Mouse (Mus musculus): ENCODE measurements around the gene Zbp1. TPM values are rescaled to one million over a fixed set of nuclear protein-coding genes. Genes with fewer than 3 reads are reported as not detected.

Gene Zbp1
- polyA plus RNA-seq, 1 experiment from 2014 or later = 0.28 TPM

DNA sequence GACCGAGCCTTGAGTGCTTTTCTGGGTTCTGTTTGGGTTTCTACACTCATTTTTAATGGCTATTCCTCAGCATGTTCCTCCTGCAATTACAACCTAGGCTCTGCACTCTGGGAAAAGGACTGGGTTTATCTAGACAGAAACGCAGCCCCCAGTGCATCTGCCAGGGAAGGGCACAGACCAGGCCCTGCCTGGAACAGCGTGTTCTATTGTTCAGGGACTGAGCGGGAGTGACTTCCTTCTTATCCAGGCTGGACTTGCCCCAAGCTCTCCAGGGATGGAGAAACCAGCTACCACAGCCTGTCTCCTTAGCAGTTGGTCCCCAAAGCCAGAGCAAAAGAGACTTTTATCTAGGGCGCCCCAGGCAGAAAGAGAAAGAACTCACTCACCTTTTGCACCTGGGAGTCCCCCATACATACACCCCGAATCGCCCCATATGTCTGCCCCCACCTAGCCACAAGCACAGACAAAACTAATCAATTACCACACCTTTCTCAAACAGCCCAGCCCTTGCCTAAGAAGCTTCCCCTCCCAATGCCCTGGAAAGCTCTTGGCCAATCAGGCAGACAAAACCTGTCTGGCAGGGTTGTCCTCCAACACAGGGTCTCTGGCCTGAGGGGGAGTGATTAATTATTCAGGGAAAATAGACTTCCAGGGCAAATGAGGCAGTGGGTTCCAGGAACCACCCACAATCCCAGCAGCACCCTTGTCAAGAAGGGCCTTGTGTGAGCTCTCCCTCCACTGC is 37.3 kb upstream of the Zbp1 start:
- Histone ChIP-seq H3K4me2 (replicated peaks) (no peak overlapping the region), H3K36me3 (no peaks in the 10 kb centered on the region), H3K9me3 (replicated peaks) (no peaks in the 10 kb centered on the region), H3K4me3 (no peak overlapping the region), H3K4me1 (peaks cover 100% of the 10 kb centered on the region), H3K27me3 (no peaks in the 10 kb centered on the region), H3K27ac (peak overlapping the region; percentile 19; the same call in 1 of the 2 replicates), H3K9ac (no peak overlapping the region)
- ATAC-seq (ENCODE audit: low FRiP score) = no peak
- 69% methylated on average over 7 of the region's 7 CpGs for WGBS

DNA sequence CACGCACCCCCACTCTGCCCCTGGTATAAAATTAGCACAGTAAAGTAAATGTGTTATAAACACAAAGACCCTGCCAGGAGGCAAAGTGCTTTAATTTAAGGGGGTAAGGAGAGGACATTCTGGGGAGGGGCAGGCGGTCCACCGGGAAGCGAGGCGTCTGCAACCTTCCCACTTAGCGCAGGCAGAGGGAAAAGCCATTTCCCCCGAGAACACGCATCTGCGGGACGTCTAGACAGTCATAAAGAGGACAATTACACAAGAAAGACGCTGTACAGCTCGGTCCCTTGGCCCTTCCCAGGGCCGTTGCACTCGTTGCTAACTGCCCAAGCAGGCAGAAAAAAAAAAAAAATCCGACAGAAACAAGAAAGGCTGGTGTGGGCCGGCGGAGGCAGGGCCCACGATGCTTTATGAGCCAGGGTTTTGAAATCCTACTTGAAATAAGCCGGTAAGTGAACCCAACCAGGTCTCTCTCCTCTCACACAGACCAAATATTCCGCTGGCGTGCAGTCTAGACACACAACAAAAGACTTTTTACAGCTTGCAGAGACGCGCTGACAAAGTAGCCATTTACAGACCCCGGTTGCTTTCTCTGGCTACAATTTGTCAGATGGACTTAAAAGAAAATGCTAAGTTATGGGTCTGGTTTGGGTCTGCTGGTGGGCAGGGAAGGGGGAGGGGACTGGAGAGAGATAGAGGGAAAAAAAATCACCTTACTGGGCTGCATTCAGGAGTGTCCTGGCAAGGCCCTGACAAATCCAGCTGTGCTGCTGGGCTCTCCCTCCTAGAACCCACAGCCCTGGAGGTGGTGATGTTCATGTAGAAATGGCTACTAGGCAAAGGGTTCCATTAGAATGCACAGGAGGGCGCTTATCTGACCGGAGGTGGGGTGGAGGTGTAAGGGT is 35.3 kb upstream of the Zbp1 start:
- Histone ChIP-seq H3K9ac (peak overlapping the region; percentile 29; the same call in 1 of the 2 replicates), H3K4me2 (replicated peaks) (peak overlapping the region; percentile 34), H3K4me3 (no peak overlapping the region), H3K36me3 (no peaks in the 10 kb centered on the region), H3K27ac (peak overlapping the region; percentile 87), H3K27me3 (no peaks in the 10 kb centered on the region), H3K9me3 (replicated peaks) (no peaks in the 10 kb centered on the region), H3K4me1 (peaks cover 100% of the 10 kb centered on the region)
- peak; percentile 59 for ATAC-seq (ENCODE audit: low FRiP score)
- 13% methylated on average over 26 of the region's 26 CpGs for WGBS

DNA sequence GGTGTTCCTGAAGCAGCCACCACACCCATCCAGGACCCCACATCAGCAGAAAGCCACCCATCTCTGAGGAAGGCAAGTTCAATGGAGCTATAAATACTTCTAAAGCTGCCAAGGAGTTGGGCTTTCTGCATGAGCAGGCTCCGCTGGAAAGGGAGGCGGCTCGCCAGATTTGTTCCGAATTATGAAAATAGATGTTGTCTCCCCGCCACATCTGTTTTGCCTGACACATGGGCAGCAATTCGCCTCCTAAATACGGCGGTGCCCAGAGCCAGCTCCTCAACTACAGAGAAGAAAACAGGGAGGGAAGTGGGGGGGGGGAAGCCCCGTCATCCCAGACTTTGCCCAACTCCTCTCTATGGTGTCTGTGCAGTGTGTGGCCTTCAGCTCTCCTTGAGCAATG is 33.0 kb upstream of the Zbp1 start:
- ATAC-seq (ENCODE audit: low FRiP score) = no peak
- Histone ChIP-seq H3K9me3 (replicated peaks) (no peaks in the 10 kb centered on the region), H3K4me1 (peaks cover 98% of the 10 kb centered on the region), H3K27ac (no peak overlapping the region), H3K4me2 (replicated peaks) (no peak overlapping the region), H3K36me3 (no peaks in the 10 kb centered on the region), H3K27me3 (no peaks in the 10 kb centered on the region), H3K9ac (no peak overlapping the region), H3K4me3 (no peak overlapping the region)
- 71% methylated on average over 9 of the region's 9 CpGs for WGBS

DNA sequence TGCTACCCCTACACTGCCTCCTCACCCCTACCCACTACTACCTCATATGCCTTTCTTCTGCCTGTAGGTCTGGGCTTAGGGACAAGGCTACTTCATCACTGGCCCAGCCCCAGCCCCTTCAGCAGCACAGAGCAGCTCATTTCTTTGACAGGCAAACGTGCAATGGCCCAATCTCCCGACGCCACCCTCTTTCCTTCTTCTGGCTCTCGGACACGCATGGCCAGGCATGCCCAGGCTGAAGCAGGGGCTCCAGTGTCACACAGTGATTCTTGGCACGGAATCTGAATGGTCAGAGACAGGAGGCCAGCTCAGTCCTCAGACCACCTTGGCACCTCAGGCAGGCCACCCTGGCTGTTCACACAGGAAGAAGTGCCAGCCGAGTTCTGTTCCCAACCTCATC is 32.4 kb upstream of the Zbp1 start:
- H3K9ac ChIP-seq = 0 out of 2 replicates have a peak overlapping the region, but pooled peaks have one; percentile 5
- WGBS = 59% methylated on average over 7 of the region's 7 CpGs
- no peak for ATAC-seq (ENCODE audit: low FRiP score)
- H3K27me3 ChIP-seq = no peaks in the 10 kb centered on the region
- H3K4me1 ChIP-seq = peaks cover 98% of the 10 kb centered on the region
- no peaks in the 10 kb centered on the region for H3K36me3 ChIP-seq
- H3K4me3 ChIP-seq = no peak overlapping the region
- no peaks in the 10 kb centered on the region for H3K9me3 ChIP-seq (replicated peaks)
- no peak overlapping the region for H3K27ac ChIP-seq
- no peak overlapping the region for H3K4me2 ChIP-seq (replicated peaks)

DNA sequence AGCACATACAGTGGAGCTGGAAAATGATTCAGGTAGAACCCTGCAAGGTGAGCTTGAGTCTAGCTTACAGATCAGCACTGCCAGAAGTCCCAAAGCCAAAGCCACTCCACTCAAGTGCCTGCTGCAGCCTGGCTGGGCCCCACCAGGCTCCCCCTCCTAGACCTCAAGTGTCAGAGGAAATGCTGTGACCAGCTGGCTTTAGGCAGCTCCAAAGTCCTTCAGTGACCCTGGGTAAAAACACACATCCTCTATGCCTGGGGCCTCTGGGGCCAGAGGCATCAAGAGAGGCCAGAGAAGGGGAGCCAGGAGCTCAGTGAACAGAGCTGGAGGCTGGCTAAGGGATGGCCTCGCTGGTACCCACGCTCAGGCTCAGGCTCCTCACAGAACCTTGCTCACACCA is 31.7 kb upstream of the Zbp1 start:
- Histone ChIP-seq H3K4me2 (replicated peaks) (no peak overlapping the region), H3K27me3 (no peaks in the 10 kb centered on the region), H3K9me3 (replicated peaks) (no peaks in the 10 kb centered on the region), H3K9ac (0 out of 2 replicates have a peak overlapping the region, but pooled peaks have one; percentile 5), H3K36me3 (no peaks in the 10 kb centered on the region), H3K4me3 (no peak overlapping the region), H3K27ac (no peak overlapping the region), H3K4me1 (peaks cover 97% of the 10 kb centered on the region)
- no peak for ATAC-seq (ENCODE audit: low FRiP score)
- 19% methylated on average over 2 of the region's 2 CpGs for WGBS

DNA sequence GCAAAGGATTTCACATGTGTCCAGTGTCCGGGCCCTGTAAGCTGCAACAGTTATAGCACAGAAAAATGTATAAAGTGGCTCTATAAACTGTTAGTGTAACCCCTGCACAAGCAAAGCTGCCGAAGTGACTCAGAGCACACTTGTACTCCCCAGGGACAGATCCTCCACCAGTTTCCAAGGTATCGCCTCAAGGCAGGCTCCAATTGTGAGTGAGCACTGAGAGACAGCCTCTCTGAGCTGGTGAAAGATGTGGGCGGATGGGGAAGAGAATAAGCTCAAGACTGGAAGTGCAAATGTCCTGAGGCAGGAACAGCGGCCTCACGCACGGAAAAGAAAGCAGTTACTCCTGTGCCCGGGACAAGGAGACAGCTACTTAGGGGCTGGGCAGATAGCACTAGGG is 31.2 kb upstream of the Zbp1 start:
- no peak overlapping the region for H3K4me2 ChIP-seq (replicated peaks)
- H3K27me3 ChIP-seq = no peaks in the 10 kb centered on the region
- no peak overlapping the region for H3K9ac ChIP-seq
- no peak overlapping the region for H3K4me3 ChIP-seq
- no peaks in the 10 kb centered on the region for H3K36me3 ChIP-seq
- no peak overlapping the region for H3K27ac ChIP-seq
- no peak for ATAC-seq (ENCODE audit: low FRiP score)
- H3K9me3 ChIP-seq (replicated peaks) = no peaks in the 10 kb centered on the region
- 77% methylated on average over 8 of the region's 8 CpGs for WGBS
- H3K4me1 ChIP-seq = peaks cover 93% of the 10 kb centered on the region

DNA sequence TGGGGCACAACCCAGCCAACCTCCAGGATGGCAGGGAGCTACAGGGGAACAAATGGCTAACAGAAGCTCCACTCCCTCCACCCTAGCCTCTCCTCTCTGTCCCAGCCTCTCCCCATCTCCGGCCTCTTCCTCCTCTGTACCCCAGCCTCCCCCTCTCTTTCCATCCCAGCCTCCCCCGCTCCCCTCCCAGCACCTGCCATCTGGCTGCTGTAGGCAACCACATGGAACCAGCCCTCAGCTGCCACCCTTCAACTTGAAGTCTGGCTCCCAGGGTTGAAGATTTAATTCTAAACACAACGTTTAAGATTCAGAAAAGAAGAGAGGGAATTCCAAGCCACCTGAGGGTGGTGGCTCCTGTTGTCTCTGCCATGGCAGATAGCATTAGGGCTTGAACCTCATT is 30.7 kb upstream of the Zbp1 start:
- Histone ChIP-seq H3K36me3 (no peaks in the 10 kb centered on the region), H3K27ac (no peak overlapping the region), H3K27me3 (no peaks in the 10 kb centered on the region), H3K4me3 (no peak overlapping the region), H3K4me2 (replicated peaks) (no peak overlapping the region), H3K9me3 (replicated peaks) (no peaks in the 10 kb centered on the region), H3K4me1 (peaks cover 87% of the 10 kb centered on the region), H3K9ac (no peak overlapping the region)
- WGBS = 48% methylated on average over 3 of the region's 3 CpGs
- ATAC-seq (ENCODE audit: low FRiP score) = no peak

DNA sequence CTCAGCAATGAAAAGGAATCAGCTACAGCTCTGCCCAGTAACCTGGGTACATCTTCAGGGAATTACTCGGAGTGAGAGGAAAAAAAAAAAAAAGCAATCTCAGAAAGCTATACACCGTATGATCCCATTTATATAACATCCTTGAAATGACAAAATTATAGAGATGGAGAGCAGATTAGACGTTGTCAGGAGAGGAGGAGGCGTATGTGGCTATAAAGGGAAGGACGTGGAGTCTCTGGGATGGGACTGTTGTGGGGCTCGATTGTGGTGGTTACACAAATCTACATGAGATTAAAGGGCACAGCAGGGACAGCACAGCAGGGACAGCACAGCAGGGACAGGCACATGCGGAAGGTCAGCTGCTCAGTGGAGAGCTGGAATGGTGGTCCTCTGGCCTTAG is 30.1 kb upstream of the Zbp1 start:
- Histone ChIP-seq H3K36me3 (no peaks in the 10 kb centered on the region), H3K4me1 (peaks cover 85% of the 10 kb centered on the region), H3K27ac (no peak overlapping the region), H3K4me2 (replicated peaks) (no peak overlapping the region), H3K9ac (no peak overlapping the region), H3K9me3 (replicated peaks) (no peaks in the 10 kb centered on the region), H3K27me3 (0 out of 2 replicates have a peak, but pooled peaks cover under 1% of the 10 kb centered on the region), H3K4me3 (no peak overlapping the region)
- WGBS = 67% methylated on average over 7 of the region's 7 CpGs
- no peak for ATAC-seq (ENCODE audit: low FRiP score)

DNA sequence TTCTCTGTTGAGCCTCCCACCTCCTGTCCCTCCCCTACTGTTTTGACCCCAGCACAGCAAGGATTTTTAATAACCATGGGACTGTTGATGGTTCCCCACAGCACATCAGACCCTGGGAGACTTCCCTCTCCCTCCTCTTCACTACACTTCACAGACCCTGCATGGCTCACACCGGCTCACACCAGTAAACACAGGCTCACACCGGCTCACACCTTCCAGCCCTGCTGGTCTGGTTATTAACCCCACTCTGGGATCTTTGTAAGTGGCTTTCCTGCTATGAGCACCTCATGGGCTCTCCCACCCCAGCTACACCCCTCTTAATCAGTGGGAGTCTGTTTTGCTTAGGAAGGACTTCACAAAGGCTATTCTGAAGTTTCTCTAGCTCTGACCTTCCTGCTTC is 29.2 kb upstream of the Zbp1 start:
- WGBS = 32% methylated on average over 2 of the region's 2 CpGs
- ATAC-seq (ENCODE audit: low FRiP score) = no peak
- H3K4me2 ChIP-seq (replicated peaks) = no peak overlapping the region
- H3K27me3 ChIP-seq = 0 out of 2 replicates have a peak, but pooled peaks cover 5% of the 10 kb centered on the region
- H3K27ac ChIP-seq = peak overlapping the region; percentile 24
- H3K4me1 ChIP-seq = peaks cover 85% of the 10 kb centered on the region
- H3K36me3 ChIP-seq = no peaks in the 10 kb centered on the region
- H3K9me3 ChIP-seq (replicated peaks) = no peaks in the 10 kb centered on the region
- H3K4me3 ChIP-seq = no peak overlapping the region
- H3K9ac ChIP-seq = no peak overlapping the region

DNA sequence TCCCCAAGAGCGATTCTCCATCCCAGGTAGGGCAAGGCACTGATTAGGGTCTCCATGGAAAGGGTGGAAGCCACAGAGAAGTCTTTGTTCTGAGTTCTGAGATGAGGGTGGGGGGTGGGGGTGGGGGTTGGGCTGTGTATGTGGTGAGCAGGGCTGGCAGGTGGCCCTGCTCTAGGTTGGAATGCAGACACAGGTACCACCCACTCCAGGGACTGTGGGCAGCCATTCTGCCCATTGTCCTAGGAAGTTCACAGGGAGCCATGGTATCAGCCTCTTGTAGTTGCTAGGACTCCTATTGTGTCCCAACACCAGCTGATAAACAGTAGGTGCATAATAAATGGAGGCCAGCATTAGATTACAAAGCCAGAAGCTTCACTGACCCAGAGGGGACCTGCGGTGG is 28.5 kb upstream of the Zbp1 start:
- H3K36me3 ChIP-seq = no peaks in the 10 kb centered on the region
- no peak overlapping the region for H3K27ac ChIP-seq
- 27% methylated on average over 2 of the region's 2 CpGs for WGBS
- H3K4me3 ChIP-seq = no peak overlapping the region
- ATAC-seq (ENCODE audit: low FRiP score) = no peak
- H3K4me1 ChIP-seq = peaks cover 85% of the 10 kb centered on the region
- H3K9ac ChIP-seq = no peak overlapping the region
- 0 out of 2 replicates have a peak, but pooled peaks cover 7% of the 10 kb centered on the region for H3K27me3 ChIP-seq
- H3K4me2 ChIP-seq (replicated peaks) = no peak overlapping the region
- H3K9me3 ChIP-seq (replicated peaks) = no peaks in the 10 kb centered on the region

DNA sequence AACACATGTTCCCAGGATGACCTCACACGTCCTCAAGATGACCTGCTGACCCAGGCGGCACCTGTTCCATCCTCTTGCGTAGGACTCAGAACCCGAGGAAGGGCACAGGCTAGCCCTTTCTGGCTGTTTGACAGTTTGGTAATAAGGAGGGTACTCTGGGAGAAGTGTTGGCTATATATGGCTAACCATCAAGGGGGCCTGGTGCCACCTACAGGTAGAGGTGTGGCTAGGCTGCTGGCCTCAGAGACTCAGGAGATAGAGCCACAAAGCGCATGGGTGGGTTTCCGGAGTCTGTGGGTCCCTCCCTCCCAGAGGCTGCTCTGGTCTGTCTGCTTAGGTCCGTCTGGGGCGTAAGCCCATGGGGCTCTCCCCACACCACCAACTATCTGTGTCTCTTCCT is 28.0 kb upstream of the Zbp1 start:
- H3K9ac ChIP-seq = no peak overlapping the region
- H3K27me3 ChIP-seq = 0 out of 2 replicates have a peak, but pooled peaks cover 7% of the 10 kb centered on the region
- H3K27ac ChIP-seq = no peak overlapping the region
- no peaks in the 10 kb centered on the region for H3K9me3 ChIP-seq (replicated peaks)
- no peak overlapping the region for H3K4me3 ChIP-seq
- H3K36me3 ChIP-seq = no peaks in the 10 kb centered on the region
- H3K4me1 ChIP-seq = peaks cover 84% of the 10 kb centered on the region
- H3K4me2 ChIP-seq (replicated peaks) = no peak overlapping the region
- no peak for ATAC-seq (ENCODE audit: low FRiP score)
- 69% methylated on average over 8 of the region's 8 CpGs for WGBS

DNA sequence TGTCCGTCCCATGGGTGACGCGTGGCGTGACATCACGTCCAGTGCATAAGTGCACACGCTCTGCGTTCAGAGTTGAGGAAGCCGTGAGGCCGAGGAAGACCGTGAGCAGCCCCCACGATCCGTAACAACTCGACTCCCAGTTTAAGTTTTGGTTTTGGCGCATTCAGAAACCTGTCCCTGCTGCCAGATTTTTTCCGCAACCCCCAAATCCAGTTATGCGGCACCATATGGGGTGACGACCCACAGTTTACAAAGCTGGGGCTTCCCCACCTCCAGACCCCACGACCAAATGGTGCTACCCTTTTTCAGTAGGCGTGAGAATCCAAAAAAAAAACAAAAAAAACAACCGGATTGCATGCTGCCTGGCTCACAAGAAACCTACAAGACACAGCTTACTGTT is 26.5 kb upstream of the Zbp1 start:
- Histone ChIP-seq H3K4me3 (no peak overlapping the region), H3K27ac (no peak overlapping the region), H3K9ac (no peak overlapping the region), H3K4me2 (replicated peaks) (no peak overlapping the region), H3K4me1 (peaks cover 84% of the 10 kb centered on the region), H3K9me3 (replicated peaks) (no peaks in the 10 kb centered on the region), H3K36me3 (no peaks in the 10 kb centered on the region), H3K27me3 (0 out of 2 replicates have a peak, but pooled peaks cover 7% of the 10 kb centered on the region)
- WGBS = 85% methylated on average over 20 of the region's 20 CpGs
- no peak for ATAC-seq (ENCODE audit: low FRiP score)
